Mouse (Mus musculus) lung, embryonic 16.5 days (tissue): ENCODE results near the gene Bicdl1. TPM values are rescaled to one million over a fixed set of nuclear protein-coding genes. Genes with fewer than 3 reads are reported as not detected.

Experiments
- ATAC-seq: fragments of 200-750 bp; cut with Nextera tagmentation; 2 replicates; pipeline ENCODE4 v1.8.0; 2017; ENCODE audit warnings: low read depth, mild to moderate bottlenecking, moderate library complexity
- H3K27ac ChIP-seq: fragments of 300-500 bp; sonication (generic); 2 replicates; pipeline ENCODE4 v1.5.1; 2014; ENCODE audit warnings: mild to moderate bottlenecking, control low read depth, low read length
- H3K27me3 ChIP-seq: fragments of 300-500 bp; sonication (generic); 2 replicates; pipeline ENCODE4 v1.6.1; 2014; ENCODE audit warnings: low read depth, low read length, mixed read lengths; ENCODE audit not compliant: control insufficient read depth, insufficient read depth
- H3K36me3 ChIP-seq: fragments of 300-500 bp; sonication (generic); 2 replicates; pipeline ENCODE4 v1.6.1; 2014; ENCODE audit warnings: low read length; ENCODE audit not compliant: control insufficient read depth, insufficient read depth
- H3K4me1 ChIP-seq: fragments of 300-500 bp; sonication (generic); replicated peaks from 2 replicates; pipeline ENCODE4 v1.6.1; 2014; ENCODE audit warnings: low read length, mixed read lengths; ENCODE audit not compliant: control insufficient read depth, insufficient read depth
- H3K4me2 ChIP-seq: fragments of 300-500 bp; sonication (generic); 2 replicates; pipeline ENCODE4 v1.6.1; 2014; ENCODE audit warnings: low read depth, low read length, control low read depth
- H3K4me3 ChIP-seq: fragments of 300-500 bp; sonication (generic); 2 replicates; pipeline ENCODE4 v1.5.1; 2014; ENCODE audit warnings: mild to moderate bottlenecking, low read length, control low read depth
- H3K9ac ChIP-seq: fragments of 300-500 bp; sonication (generic); 2 replicates; pipeline ENCODE4 v1.6.1; 2014; ENCODE audit warnings: low read length, control low read depth
- H3K9me3 ChIP-seq: fragments of 300-500 bp; sonication (generic); 2 replicates; pipeline ENCODE4 v1.6.1; 2016; ENCODE audit warnings: low read length; ENCODE audit not compliant: control insufficient read depth
- WGBS: fragments of 180-500 bp; shearing (Covaris S2); extraction: QIAGEN DNeasy Blood & Tissue Kit; methylation state at CpG from one replicate; pipeline ENCODE4 v1.1.7; 2014; 5-methylcytosine and 5-hydroxymethylcytosine counted together
- polyA plus RNA-seq: library from polyadenylated mRNA; unstranded; fragments of >200 nt; fragmentation: Nextera tagmentation; extraction: Ambion mirVana; gene quantifications from 2 replicates; pipeline ENCODE4 v1.2.1, GENCODE M21; 2015

Bicdl1 gene
- polyA plus RNA-seq, 1 experiment from 2014 or later = 11.2 TPM

DNA sequence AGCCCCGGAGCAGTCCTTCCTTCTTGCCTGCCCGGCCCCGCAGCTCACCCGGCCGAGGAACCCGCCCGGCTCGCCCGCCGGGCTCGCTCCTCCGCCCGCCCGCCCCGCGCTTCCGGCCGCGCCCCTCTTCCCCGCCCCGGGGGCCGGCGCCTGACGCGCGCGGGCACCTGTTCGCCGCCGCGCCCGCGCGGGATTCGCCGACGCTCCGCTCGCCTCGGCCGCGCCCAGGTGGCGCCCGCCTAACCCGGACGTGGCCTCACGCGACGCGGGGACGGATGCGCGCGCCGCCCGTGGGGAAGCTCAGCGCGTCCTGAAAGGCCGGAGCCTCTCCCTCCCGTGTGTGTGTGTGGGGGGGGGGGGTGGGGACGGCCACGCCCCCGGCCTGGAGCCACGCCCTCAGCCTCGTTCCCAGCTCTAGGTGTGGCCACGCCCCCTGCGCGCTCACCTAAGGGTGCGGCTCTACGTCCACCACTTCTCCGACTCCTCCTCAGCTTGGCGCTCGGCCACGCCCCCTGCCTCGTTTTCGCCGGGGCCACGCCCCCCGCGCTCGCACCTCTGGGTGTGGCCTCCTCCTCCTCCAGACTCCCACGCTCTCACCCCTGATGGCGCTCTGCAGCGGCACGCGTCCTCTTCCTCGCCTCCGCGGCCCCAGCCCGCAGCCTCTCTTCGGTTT, 891 bp upstream of the Bicdl1 start:
- Histone ChIP-seq H3K36me3 (no peaks in the 10 kb centered on the region), H3K27me3 (peaks cover 16% of the 10 kb centered on the region), H3K4me3 (peak overlapping the region; percentile 65), H3K4me2 (peak overlapping the region; percentile 100), H3K27ac (peak overlapping the region; percentile 39; the same call in 1 of the 2 replicates), H3K9ac (peak overlapping the region; percentile 53; the same call in 1 of the 2 replicates), H3K4me1 (peaks cover 9% of the 10 kb centered on the region), H3K9me3 (no peaks in the 10 kb centered on the region)
- WGBS = under 1% methylated on average over 48 of the region's 91 CpGs
- peak; percentile 92 for ATAC-seq

DNA sequence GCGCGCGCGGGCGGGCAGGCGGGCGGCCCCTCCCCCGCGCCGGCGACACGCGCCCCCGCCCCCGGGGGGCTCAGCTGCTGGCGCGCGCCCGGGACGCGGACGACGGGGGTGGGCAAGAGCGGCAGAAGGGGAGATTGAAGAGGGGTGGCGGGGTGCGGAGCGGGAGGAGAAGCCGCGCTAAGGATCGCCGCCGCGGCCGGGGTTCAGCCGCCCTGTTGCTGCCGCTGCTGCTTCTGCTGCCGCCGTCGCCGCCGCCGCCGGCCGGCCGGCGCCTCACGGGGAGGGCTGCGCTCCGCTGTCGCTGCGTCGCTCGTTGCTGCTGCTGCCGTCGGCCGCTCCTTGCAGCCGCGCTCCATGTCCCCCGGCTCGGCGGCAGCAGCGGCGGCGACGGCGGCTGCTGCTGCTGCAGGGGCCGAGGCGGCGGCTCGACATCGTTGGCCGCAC, 333 bp upstream of the Bicdl1 start:
- H3K4me2 ChIP-seq = peak overlapping the region; percentile 100
- peak; percentile 4; the same call in 1 of the 2 replicates for ATAC-seq
- under 1% methylated on average over 28 of the region's 72 CpGs for WGBS
- H3K36me3 ChIP-seq = no peaks in the 10 kb centered on the region
- no peaks in the 10 kb centered on the region for H3K9me3 ChIP-seq
- H3K9ac ChIP-seq = peak overlapping the region; percentile 7; the same call in 1 of the 2 replicates
- peaks cover 16% of the 10 kb centered on the region for H3K27me3 ChIP-seq
- peak overlapping the region; percentile 22; the same call in 1 of the 2 replicates for H3K27ac ChIP-seq
- H3K4me3 ChIP-seq = peak overlapping the region; percentile 65
- peaks cover 9% of the 10 kb centered on the region for H3K4me1 ChIP-seq

DNA sequence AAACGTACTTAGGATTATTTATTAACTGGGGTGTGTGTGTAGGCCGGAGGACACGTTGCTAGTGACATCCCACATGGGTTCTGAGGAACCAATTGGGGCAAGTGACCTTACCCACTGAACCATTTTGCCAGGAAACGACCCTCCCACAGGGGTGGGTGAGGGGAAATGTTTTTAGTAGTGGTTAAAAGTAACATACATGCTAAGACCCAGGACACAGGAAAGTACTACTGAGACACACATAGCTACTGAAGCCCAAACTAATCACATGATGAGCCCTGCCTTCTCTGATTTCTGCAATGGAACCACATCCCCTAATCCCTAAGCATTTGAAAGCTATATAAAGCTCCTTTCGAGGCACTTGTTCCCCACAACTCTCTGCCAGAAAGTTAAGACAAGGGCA, 1.1 kb downstream of the Bicdl1 start:
- Histone ChIP-seq H3K4me2 (no peak overlapping the region), H3K4me1 (peaks cover 9% of the 10 kb centered on the region), H3K9me3 (no peaks in the 10 kb centered on the region), H3K9ac (no peak overlapping the region), H3K27ac (no peak overlapping the region), H3K27me3 (peaks cover 16% of the 10 kb centered on the region), H3K36me3 (no peaks in the 10 kb centered on the region), H3K4me3 (no peak overlapping the region)
- 67% methylated on average over 5 of the region's 5 CpGs for WGBS
- no peak for ATAC-seq

DNA sequence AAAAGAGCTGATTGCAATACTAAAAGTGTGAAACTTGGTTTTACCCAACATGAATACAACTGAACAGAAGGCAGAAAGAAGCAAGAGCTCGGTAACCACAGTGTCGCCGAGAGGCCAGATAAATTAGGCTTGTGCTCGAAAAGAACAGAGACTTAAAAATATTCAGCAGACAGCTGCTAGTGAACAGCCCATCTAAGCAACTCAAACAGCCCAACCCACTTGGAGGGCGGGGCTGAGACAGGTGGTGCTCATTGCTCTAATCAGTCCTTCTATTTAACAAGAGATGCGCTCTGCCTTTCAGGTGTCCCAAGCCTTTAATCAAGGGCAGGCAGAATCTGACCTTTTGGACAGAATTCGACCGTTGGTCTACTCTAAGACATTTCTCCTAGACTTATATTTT, 4.8 kb downstream of the Bicdl1 start:
- Histone ChIP-seq H3K36me3 (no peaks in the 10 kb centered on the region), H3K4me3 (no peak overlapping the region), H3K9ac (no peak overlapping the region), H3K4me1 (peaks cover 5% of the 10 kb centered on the region), H3K9me3 (no peaks in the 10 kb centered on the region), H3K4me2 (no peak overlapping the region), H3K27me3 (peaks cover 13% of the 10 kb centered on the region), H3K27ac (no peak overlapping the region)
- 80% methylated on average over 8 of the region's 8 CpGs for WGBS
- no peak for ATAC-seq

DNA sequence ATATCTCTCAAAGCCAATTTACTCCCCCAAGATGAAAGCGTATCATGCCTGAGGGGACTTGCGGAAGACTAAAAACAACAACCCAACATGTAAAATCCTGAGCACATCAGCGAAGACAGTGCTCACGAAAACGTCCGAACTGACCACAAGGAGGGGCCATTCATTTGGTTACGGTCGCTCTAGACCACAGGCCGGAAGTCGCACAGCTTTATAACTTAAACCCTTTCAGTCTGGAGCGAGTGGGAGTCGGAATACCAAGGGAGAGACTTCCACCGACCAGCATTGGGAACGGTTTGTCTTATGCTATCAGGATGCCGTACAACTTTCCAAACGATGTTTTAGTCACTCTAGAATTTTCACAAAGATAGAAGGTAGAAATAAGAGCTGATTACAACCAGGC, 5.4 kb downstream of the Bicdl1 start:
- Histone ChIP-seq H3K9ac (no peak overlapping the region), H3K9me3 (no peaks in the 10 kb centered on the region), H3K27me3 (peaks cover 11% of the 10 kb centered on the region), H3K36me3 (no peaks in the 10 kb centered on the region), H3K4me1 (peaks cover 4% of the 10 kb centered on the region), H3K4me2 (no peak overlapping the region), H3K27ac (no peak overlapping the region), H3K4me3 (no peak overlapping the region)
- WGBS = 75% methylated on average over 16 of the region's 16 CpGs
- no peak for ATAC-seq

DNA sequence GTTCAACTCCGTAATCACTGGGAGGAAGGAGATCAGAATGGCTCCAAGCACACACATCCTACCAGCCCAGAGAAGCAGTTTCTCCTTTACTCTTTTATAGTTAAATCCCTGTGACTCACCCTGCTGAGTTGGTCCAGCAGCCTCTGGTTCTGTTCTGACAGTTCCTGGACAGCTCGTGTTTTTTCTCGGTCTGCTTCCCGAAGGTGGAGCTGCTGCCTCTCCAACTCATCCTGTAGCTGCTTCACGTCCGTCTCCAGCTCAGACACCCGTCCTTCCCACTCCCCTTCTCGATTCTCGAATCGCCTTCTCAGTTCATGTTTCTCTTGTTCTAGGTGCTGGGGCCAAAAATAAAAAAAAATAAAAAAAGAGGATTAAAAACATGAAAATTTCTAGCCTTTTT, 7.0 kb downstream of the Bicdl1 start:
- no peaks in the 10 kb centered on the region; the same call in 1 of the 2 replicates for H3K27me3 ChIP-seq
- WGBS = 76% methylated on average over 10 of the region's 10 CpGs
- H3K9ac ChIP-seq = no peak overlapping the region
- H3K4me3 ChIP-seq = no peak overlapping the region
- ATAC-seq = no peak
- no peak overlapping the region for H3K4me2 ChIP-seq
- H3K36me3 ChIP-seq = no peaks in the 10 kb centered on the region
- no peaks in the 10 kb centered on the region for H3K4me1 ChIP-seq
- no peaks in the 10 kb centered on the region for H3K9me3 ChIP-seq
- H3K27ac ChIP-seq = no peak overlapping the region

DNA sequence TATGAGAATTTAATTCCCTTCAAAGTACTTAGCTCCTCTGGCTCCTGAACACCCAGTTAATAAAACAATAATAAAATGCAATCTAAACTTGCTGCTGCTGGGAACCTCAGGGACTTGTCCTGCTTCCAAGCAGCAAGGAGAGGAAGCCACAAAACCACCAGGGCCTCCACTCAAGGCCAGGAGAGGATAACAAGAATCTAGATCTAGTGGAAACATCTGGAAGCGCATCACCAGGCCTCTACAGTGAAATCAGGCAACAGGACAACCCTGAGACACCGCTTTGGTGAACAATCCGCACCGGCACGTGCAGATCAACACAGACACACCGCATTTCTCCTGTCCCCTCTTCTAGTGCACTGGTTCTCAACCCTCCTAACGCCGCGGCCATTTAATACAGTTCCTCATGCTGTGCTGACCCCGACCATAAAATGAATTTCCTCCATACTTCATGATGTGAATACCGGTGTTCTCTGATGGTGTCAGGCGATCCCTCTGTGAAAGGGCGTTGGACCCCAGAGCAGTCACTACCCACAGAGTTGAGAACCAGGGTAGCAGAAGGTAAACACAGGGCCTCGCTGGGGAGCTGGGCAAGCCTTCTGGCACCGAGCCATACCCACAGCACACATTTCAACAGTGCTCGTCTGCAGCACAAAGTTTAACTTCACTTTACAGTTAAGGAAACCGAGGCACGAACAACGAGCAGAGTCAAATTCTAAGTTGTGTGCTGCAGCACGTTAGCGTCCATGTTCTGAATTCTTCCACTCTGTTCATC, 9.0 kb downstream of the Bicdl1 start:
- Histone ChIP-seq H3K36me3 (no peaks in the 10 kb centered on the region), H3K4me2 (no peak overlapping the region), H3K4me1 (no peaks in the 10 kb centered on the region), H3K4me3 (no peak overlapping the region), H3K27ac (no peak overlapping the region), H3K9ac (no peak overlapping the region), H3K9me3 (no peaks in the 10 kb centered on the region), H3K27me3 (no peaks in the 10 kb centered on the region; the same call in 1 of the 2 replicates)
- WGBS = 63% methylated on average over 21 of the region's 21 CpGs
- no peak for ATAC-seq

DNA sequence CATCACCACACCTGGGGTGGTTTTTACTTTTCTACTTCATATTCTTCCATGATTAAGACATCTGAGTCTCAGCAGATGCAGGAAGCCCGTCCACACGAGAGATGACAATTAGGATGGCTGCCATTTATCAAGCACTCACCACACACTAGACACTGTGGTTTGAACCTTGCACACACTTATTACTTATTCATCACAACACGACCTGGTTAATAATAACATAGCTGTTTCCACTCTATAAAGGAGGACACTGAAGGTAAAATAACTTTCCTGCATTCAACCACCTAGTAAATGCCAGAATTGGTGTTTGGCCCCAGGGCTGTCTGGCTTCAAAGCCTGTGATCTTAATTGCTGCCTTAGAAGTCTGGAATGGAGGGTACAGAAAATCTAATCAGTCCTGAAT, 10.7 kb downstream of the Bicdl1 start:
- Histone ChIP-seq H3K9me3 (no peaks in the 10 kb centered on the region), H3K36me3 (no peaks in the 10 kb centered on the region), H3K27me3 (no peaks in the 10 kb centered on the region; the same call in 1 of the 2 replicates), H3K9ac (no peak overlapping the region), H3K4me2 (no peak overlapping the region), H3K27ac (no peak overlapping the region), H3K4me1 (no peaks in the 10 kb centered on the region), H3K4me3 (no peak overlapping the region)
- no peak for ATAC-seq
- WGBS = 47% methylated on average over 3 of the region's 3 CpGs

DNA sequence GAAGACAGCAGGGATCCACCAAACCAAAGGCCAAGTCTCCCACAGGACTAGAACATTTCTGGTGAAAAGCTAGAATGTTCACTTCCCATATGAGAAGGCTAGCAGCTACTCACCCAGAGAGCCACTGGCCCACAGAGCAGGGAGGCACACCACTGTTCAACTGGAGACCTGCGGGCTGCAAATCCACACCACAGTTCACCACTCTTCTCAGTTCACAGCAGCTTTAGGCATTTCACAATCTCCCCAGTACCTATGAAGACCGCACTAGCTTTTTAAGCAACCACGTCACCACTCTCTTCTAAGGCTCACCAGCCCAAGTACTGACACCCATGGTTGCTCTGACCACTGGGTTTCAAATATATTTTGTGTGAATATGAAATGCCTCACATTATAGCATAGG, 13.7 kb downstream of the Bicdl1 start:
- H3K27me3 ChIP-seq = no peaks in the 10 kb centered on the region
- WGBS = 88% methylated on average over 3 of the region's 3 CpGs
- H3K4me3 ChIP-seq = no peak overlapping the region
- H3K4me2 ChIP-seq = no peak overlapping the region
- H3K9ac ChIP-seq = no peak overlapping the region
- H3K9me3 ChIP-seq = no peaks in the 10 kb centered on the region
- H3K36me3 ChIP-seq = no peaks in the 10 kb centered on the region
- no peak for ATAC-seq
- no peak overlapping the region for H3K27ac ChIP-seq
- H3K4me1 ChIP-seq = no peaks in the 10 kb centered on the region
